Mouse (Mus musculus): ENCODE measurements around the gene Ptprm. TPM values are rescaled to one million over a fixed set of nuclear protein-coding genes. Genes with fewer than 3 reads are reported as not detected.
A peak's percentile ranks its signal among the peaks of the same experiment; 100 is the strongest.

Gene Ptprm
- total RNA-seq, 2 experiments from 2014 or later, result 0.22 TPM; not detected in 1

GRCm38 (mm10) chr17:66801831-66802687, 552.2 kb downstream of the Ptprm start:
- ATAC-seq (ENCODE audit: poor library complexity, severe bottlenecking), result no peak

- ATAC-seq (ENCODE audit: poor library complexity, severe bottlenecking), result no peak
Observed at GRCm38 (mm10) chr17:66800231-66800630, 554.0 kb downstream of the Ptprm start.

- no peak for ATAC-seq (ENCODE audit: poor library complexity, severe bottlenecking)
Observed at GRCm38 (mm10) chr17:66786166-66786565, 568.1 kb downstream of the Ptprm start.

GRCm38 (mm10) chr17:66785586-66785985, 568.7 kb downstream of the Ptprm start:
- no peak for ATAC-seq (ENCODE audit: poor library complexity, severe bottlenecking)

GRCm38 (mm10) chr17:66783601-66784000, 570.7 kb downstream of the Ptprm start:
- ATAC-seq (ENCODE audit: poor library complexity, severe bottlenecking), result no peak

GRCm38 (mm10) chr17:66783075-66783492, 571.2 kb downstream of the Ptprm start:
- no peak for ATAC-seq (ENCODE audit: poor library complexity, severe bottlenecking)

GRCm38 (mm10) chr17:66781910-66782309, 572.3 kb downstream of the Ptprm start:
- ATAC-seq (ENCODE audit: poor library complexity, severe bottlenecking), result no peak

- ATAC-seq (ENCODE audit: poor library complexity, severe bottlenecking), result no peak
Observed at GRCm38 (mm10) chr17:66779026-66779425, 575.2 kb downstream of the Ptprm start.

GRCm38 (mm10) chr17:66769365-66770363, 584.6 kb downstream of the Ptprm start:
- no peak for ATAC-seq (ENCODE audit: poor library complexity, severe bottlenecking)

GRCm38 (mm10) chr17:66768689-66769275, 585.5 kb downstream of the Ptprm start:
- ATAC-seq (ENCODE audit: poor library complexity, severe bottlenecking), result no peak

GRCm38 (mm10) chr17:66766166-66766565, 588.1 kb downstream of the Ptprm start:
- ATAC-seq (ENCODE audit: poor library complexity, severe bottlenecking), result no peak

- no peak for ATAC-seq (ENCODE audit: poor library complexity, severe bottlenecking)
Observed at GRCm38 (mm10) chr17:66764435-66764834, 589.8 kb downstream of the Ptprm start.

- no peak for ATAC-seq (ENCODE audit: poor library complexity, severe bottlenecking)
Observed at GRCm38 (mm10) chr17:66762716-66763115, 591.5 kb downstream of the Ptprm start.

GRCm38 (mm10) chr17:66761326-66762296, 592.6 kb downstream of the Ptprm start:
- ATAC-seq (ENCODE audit: poor library complexity, severe bottlenecking), result no peak

- no peak for ATAC-seq (ENCODE audit: poor library complexity, severe bottlenecking)
Observed at GRCm38 (mm10) chr17:66757025-66757511, 597.2 kb downstream of the Ptprm start.

GRCm38 (mm10) chr17:66756500-66756899, 597.8 kb downstream of the Ptprm start:
- no peak for ATAC-seq (ENCODE audit: poor library complexity, severe bottlenecking)

- ATAC-seq (ENCODE audit: poor library complexity, severe bottlenecking), result peak; percentile 86
Observed at GRCm38 (mm10) chr17:66755191-66755654, 599.0 kb downstream of the Ptprm start.

GRCm38 (mm10) chr17:66754208-66754865, 599.9 kb downstream of the Ptprm start:
- no peak for ATAC-seq (ENCODE audit: poor library complexity, severe bottlenecking)

- ATAC-seq (ENCODE audit: poor library complexity, severe bottlenecking), result no peak
Observed at GRCm38 (mm10) chr17:66751746-66752145, 602.5 kb downstream of the Ptprm start.
